ENCODE assay signal across 20 mouse cellular contexts in the genomic region with DNA sequence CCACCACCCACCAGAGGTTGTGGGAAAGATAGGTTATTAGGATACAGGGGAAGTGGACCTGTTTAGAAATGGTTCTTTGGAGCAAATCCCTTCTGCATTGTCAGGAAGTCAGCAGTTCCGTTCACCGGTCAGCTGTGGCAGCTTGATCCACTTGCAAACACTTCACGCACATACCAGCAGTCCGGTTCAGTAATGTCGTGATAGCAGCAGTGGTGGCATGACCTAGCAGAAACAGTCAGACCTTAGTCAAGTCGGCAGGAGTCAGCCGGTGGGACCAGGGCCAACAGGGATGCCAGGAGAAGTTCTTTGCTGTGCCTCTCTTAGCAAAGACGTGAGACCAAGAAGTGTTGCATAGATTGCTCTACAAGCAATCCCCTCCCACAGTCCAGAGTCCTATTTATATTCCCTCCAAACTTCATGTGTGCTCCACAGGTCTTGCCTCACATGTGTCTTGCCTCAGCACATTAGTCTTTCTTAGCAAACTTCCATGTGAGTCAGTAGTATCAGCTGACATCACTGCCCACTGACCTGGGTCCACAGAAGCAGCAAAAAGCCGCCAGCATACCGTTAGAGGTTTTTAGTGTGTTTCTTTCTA. TPM values are rescaled to one million over a fixed set of nuclear protein-coding genes. Genes with fewer than 3 reads are reported as not detected.
DNase-seq lines count a peak whose midpoint lies in the region; ATAC-seq lines count a peak whose summit lies in the region.
"Had no signal": no experiment of that assay in that cellular context is flagged by ENCODE, and none has a peak within 500 bp of the region (broad histone marks: within the 10 kb centered on the region; RNA-seq: fewer than 3 reads in every experiment).

No protein-coding gene starts in this region.

- intact Hi-C loops in heart, postnatal 14 days (cut with DNase I) = no loop called here

- peak; percentile 32 for DNase-seq in adrenal gland, postnatal 25 days
- no peak for DNase-seq in adrenal gland, adult (ENCODE audit: inconsistent age in 2 of 2, low spot score in 1 of 2)
- peak; percentile 12 for DNase-seq in heart, postnatal 4 days
- no peak for DNase-seq in heart, postnatal 14 days
- peak; percentile 11 for DNase-seq in 3134 (ENCODE audit: extremely low read depth, insufficient read length, low spot score)
- no peak for DNase-seq in layer of hippocampus, postnatal 10 days (ENCODE audit: low spot score in 2 of 2)
- no peak for DNase-seq in layer of hippocampus, adult 18-20 months (ENCODE audit: low spot score in 2 of 2)
- DNase-seq: adrenal gland, adult 8-10 months; cerebellum, adult 9-10 months; gastrocnemius, postnatal 10 days; heart, adult 2 months; kidney, adult 9 months; kidney, postnatal 14 days; right cerebral cortex, adult 18-20 months; thymus, adult 2 months had no signal

- peak; percentile 42 for ATAC-seq in granulocyte monocyte progenitor cell, adult 5-6 weeks (replicated peaks; ENCODE audit: poor library complexity, severe bottlenecking)
- ATAC-seq: forebrain, embryonic 16.5 days; hindbrain, postnatal 0 days; intestine, embryonic 16.5 days; Patski had no signal

RNA-seq across cellular contexts. Expression of a gene that starts 14.3 kb away (rescaled TPM):
- total RNA-seq in adrenal gland, postnatal 25 days (2021) = 1.6 and 2.1 TPM in 2 replicates
- 1 to 10 TPM; 7.2 to 9.3 TPM for total RNA-seq in heart, postnatal 4 days (2021)
- total RNA-seq in heart, postnatal 14 days (2021) = 1 to 10 TPM; 2.0 to 2.8 TPM
- total RNA-seq in granulocyte monocyte progenitor cell, adult 5-6 weeks (2014; fragmentation: Nextera tagmentation) = 3.0 and 4.5 TPM in 2 replicates
- total RNA-seq in granulocyte monocyte progenitor cell, adult 5-6 weeks (2017) = 2.1 and 2.4 TPM in 2 replicates
- total RNA-seq in layer of hippocampus, postnatal 10 days (2021) = 10 to 100 TPM; 37.0 to 39.4 TPM
- 10 to 100 TPM; 33.8 to 38.8 TPM for total RNA-seq in layer of hippocampus, adult 18-20 months (2021)

Comparison
In these comparisons a context has a peak if more than half of its experiments do, and no peak if none do; other contexts are left out.
1. DNase-seq: peak in adrenal gland, postnatal 25 days (single experiment), heart, postnatal 4 days (single experiment) and 3134 (single experiment); none in adrenal gland, adult (0 of 2), heart, postnatal 14 days (0 of 2), layer of hippocampus, postnatal 10 days (0 of 2) and layer of hippocampus, adult 18-20 months (0 of 2).